Mouse (Mus musculus) right cerebral cortex, postnatal 10 days (tissue): ENCODE results near the gene Ssbp3.

Source experiments
- DNase-seq, 2 experiments: peaks; one replicate each; pipeline ENCODE4 v3.0.0; 2021; ENCODE audit warnings: low spot score in 2 of 2

Ssbp3 gene

DNA sequence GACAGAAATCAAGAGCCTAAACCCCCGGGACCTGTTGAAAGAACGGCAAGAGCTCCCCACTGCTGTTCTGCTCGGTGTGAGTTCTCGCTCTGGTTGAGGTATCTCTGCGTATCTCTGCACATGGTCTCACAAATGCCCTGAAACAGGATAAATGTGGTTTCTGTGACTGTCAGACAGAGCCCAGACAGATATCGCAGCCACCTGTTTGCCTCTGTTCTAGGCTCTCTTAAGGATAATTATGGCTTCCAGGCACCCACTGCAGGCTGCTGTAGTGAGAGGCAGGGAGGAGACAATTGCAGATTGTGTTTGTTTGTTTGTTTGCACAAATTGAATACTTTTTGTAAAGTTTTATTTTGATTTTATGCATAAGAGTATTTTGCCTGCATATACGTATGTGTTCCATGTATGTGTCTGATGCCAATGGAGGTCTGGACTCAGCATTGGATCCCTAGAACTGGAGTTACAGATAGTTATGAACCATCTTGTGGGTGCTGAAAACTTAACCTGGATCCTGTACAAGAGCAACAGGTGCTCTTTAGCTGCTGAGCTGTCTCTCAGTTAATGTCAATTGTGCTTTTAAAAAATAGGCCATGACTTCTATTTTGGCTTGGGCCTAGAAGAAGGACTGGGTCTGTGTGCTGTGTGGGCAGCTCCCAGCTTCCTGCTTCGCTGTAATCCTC lies 101.0 kb downstream of the Ssbp3 start:
- no peak for DNase-seq

DNA sequence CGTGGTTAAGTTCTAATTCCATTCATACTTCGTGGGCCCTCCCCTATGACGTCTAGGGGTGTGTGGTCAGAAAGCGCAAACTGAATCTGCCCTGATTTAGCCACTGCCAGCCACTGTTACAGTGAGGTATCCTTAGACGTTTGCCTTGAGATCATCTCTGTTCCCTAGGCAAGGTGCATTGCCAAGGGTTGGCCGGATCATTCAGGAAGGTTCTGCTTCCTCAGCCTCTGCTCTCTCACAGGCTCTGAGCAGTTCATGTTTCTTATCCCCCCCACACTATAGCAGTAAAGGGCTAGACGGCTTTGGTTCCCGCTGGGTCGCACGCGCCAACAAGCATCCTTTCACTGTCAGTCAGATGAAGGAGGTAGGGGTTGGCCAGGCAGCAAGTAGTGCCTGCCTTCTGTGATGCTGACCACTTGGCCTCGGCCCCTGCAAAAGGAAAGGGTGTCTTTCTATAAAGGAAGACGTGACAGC lies 101.5 kb downstream of the Ssbp3 start:
- DNase-seq = no peak

DNA sequence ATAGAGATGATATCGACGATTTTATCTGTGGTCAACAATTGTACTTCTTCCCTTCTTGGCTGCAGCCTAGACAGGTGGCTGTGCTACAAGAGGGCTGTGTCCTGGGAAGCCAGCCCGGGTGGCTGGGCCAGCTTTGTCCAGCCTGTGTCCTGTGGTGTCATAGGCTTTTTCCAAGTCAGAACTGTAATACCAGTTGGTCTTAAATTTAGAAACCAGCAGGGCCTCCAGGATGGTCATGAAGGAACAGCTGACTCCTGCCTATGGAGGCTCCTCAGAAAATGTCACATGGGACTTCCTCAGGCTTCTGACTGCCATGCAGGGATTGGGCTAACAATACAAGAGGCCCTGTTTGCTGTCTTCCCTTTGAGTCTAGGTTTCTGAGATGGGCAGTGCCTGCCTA lies 102.1 kb downstream of the Ssbp3 start:
- no peak for DNase-seq

DNA sequence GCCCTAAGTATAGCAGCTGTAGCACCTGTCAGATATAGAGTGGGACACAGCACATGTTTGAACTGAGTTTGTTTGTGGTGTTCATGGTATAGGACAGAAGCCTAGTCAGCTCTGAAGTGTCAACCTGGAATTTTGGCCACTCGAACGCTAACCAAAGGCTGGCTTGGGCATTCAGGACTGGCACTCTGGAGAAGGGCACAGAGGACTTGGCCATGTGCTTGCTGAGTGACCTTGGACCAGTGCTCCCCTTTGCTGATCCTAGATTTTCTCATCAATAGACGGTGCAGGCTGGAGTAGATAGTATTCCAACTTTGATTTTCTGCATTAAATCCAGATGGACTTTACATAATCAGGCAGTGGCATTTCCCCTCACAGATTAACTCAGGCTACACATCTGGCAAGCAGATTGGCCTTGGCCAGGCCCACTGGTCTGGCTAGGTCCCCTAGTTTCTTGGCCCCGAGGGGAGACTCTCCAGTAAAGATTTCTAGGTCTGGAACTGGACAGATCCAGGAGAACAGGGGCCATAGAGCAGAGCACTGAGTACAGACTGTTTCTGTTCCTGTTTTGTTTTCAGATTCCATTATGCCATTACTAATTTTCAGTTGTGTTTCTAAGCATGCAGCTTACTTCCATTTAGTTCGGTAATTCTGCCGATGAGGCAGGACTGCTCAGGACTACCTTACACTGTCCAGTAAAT lies 102.8 kb downstream of the Ssbp3 start:
- DNase-seq = no peak

DNA sequence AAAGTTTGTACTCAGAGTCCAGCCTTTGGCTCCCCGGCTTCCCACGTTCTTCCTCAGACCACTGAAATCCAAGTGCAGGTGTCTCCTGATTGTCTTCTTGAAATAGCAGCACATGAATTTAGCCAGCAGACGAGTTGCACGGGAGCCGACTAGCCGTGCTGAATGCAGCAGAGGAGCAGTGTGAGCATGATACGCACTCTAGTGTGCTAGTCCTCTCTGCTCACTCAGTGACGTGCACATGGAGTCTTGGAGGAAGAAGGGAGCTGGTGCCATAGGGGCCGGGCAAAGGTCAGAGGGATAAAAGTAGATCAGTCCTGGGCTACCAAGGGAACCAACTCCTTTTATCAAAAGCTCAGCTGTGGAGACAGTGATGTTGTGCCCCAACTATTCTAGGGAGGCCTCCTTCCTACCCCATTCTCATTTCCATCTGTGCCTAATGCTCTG lies 103.3 kb downstream of the Ssbp3 start:
- no peak for DNase-seq

DNA sequence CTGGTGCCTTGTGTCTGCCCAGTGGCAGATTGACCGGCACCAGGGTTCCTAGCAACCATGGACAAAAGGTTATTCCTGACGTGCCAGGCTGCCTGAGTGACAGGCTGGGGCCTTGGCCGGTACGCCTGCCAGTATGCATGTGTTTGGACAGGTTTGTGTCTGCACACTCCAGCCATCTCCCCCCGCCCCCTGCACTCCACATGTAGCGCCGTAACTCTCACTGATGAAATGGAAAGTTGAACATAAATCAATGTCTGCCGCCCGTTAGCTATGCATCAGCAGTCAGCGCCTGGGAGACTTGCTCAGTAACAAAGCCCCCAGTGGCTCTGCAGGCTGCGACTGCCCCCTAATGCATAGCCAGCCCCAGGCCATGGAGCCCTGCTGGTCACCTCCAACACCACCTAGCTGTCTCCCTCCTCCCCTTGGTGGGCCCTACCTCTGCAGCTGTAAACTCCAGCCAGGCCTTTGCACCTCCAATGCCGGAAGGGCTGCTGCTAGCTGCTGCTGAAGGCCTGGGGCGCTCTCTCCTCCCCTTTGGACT lies 105.5 kb downstream of the Ssbp3 start:
- no peak for DNase-seq

DNA sequence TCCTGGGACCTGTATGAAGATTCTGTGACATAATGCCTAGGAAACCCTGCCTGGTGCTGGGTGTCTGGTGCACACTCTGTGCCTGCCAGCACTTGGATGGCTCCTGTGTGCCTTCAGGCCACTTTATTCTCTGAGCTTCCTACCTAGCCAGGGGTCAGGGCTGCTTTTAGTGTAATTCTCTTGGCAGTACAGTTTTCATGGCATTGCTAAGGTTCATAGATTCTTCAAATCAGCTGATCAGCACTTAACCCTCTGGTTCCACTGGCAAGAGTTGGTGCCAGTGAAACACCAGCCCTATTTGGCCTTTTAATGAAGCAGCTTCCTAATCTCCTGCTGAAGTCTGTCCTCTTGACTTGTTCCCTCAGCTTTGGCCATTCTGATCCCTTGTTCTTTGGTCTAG lies 106.8 kb downstream of the Ssbp3 start:
- no peak for DNase-seq

DNA sequence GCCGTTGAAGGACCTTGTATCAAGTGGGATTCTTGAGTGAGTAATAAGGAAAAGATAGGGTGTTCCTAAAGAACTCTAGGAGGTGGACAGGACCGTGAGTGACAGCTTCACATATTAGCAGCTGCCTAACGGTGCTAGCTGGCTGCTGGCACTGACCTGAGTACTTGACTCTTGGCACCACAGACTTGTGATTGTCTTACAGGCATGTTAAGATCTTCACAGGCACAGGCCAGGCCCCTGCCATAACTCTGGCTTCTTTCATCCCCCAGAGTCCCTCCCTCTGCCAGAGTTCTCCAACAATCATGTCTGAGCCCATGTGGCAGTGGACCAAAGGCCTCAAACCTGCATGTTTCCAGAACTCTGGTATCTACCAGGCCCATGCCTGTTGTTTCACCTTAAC lies 108.0 kb downstream of the Ssbp3 start:
- no peak for DNase-seq

DNA sequence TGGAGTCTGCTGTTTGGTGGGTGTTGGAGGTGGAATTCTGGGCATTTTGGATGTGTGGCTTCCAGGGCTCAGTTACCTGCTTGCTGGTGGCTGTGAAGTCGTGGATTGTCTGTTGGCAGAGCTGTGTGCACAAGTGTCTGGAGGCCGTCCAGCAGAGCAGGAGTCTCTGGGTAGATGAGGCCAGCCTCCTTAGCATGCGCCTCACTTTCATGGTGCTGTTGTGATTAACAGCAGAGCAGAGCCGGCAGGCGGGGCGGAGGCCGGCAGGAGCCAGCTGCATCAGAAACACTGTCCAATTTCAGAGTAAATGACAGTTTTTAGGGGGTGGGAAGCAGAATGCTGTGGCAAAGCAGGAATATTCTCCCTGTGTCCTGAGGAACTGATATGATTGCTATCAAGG lies 108.5 kb downstream of the Ssbp3 start:
- peak; percentile 58 to 67 for DNase-seq

DNA sequence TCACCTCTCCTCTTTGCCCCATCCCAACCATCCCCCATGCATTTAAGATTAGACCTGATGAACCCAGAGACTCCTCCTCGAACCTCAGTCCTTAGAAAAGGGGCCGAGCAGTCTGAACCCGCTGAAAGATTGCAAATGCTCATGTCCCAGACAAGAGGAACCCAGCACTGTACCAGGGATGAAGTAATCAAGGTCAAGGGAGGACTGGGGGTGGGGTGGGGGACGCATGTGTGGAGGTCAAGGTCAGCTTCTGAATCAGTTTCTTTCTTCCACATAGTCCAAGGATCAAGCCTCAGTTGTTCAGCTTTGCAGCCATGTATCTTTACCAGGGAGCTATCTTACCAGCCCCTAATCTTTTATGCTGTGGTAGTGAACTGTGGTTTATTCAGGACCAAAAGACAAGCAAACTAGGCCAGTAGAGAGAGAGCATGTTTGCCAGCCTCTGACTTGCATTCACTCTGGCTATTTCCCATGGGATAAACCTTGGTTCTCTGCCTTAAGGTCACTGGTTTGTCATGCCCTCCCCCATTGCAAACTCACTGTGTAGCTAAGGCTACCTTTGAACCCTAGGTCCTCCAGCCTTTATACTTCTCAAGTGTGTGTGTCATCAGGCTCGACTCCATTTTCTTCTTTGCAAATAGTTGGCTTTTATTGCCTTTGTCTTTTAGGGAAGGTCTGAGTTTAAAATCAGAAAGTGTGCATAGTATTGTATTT lies 109.9 kb downstream of the Ssbp3 start:
- no peak for DNase-seq

DNA sequence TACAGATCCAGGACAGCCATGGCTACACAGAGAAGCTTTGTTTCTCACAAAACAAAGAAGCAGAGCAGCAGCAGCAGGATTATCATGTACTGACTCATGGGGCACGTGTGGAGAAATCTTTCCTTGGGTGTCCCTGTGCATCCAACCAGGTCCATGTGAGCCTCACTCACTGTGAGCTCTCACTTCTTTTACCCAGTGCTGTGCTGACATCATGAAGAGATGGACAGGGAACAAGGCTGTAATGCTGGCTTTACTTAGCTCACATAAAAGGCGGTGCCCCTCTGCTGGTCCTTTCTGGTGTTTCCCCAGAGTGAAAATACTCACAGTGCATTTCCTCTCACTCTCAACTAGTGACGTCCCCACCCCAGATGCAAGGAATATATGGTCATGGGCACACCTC lies 111.0 kb downstream of the Ssbp3 start:
- DNase-seq = no peak

DNA sequence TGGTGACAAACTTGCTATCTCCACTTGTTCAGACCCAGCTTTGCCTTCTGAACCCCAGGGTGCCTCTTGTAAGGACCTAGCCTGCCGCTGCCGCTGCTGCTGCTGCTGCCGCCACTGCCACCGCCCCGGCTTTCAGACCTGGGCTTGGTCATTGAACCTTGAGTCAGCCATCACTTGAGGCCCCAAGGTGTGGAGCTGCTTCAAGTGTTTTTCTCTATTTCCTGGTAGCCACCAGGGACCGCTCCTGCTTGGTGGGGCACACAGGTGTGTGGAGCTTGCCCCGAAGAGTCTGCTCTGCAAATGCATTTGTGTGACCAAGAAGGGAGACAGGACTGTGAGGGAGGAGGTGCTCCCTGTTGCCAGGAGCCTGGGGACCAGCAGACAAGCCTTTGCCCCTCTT lies 114.4 kb downstream of the Ssbp3 start:
- DNase-seq = no peak

DNA sequence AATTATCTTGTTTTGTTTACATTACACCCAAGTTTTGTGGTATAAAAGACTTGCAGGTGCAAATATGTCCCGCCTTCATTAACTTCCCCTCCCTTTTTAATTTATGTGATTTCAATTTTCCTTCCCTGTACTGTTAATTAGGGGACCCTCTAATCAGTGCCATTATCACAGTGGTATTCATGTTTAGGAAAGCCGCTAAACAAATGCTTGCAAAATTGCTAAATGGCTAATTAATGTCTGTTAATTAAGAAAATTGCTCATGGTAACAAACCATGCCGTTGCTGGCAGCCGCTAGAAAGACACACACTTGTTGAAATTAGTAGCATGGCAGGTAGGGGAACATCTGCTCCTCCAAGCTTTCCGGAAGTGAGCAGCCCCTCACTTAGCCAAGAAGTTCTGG lies 114.9 kb downstream of the Ssbp3 start:
- no peak for DNase-seq

DNA sequence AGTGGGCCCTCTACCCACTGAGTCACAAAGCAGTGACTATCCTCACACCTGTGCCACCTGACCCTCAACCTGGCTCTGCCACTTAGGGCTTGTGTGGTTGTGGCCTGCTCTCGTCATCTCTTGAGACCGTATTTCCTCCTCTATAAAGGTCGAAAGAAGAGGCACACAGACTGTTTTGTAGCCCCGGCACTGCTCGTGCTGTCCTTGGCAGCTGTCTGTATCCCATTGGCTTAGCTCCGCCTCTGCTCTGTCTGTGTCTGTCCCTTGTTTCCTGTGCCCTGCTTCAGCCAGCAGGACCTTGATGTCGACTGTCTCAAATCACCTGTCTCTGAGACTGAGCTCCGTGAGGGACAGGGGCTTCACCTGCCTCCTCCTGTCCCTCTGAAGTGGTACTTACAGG lies 116.0 kb downstream of the Ssbp3 start:
- no peak for DNase-seq

DNA sequence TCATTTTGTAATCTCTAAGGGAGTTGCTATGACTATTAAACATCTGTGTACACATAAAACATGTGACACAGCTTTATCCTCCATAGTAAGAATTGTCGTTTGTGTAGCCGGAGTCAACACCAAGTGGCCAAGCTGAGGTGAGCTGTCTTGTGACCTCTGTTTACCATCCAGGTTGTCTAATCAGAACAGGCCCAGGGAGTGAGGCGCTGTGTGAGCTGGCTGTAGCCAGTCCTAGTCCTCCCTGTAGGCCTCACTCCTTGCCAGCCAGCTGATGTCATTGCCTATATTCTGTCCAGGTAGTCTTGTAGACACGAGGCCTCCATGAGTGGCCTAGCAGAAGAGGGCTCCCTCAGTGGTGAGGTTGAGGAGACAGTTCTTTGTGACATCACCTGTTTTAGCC lies 125.2 kb downstream of the Ssbp3 start:
- DNase-seq = no peak

DNA sequence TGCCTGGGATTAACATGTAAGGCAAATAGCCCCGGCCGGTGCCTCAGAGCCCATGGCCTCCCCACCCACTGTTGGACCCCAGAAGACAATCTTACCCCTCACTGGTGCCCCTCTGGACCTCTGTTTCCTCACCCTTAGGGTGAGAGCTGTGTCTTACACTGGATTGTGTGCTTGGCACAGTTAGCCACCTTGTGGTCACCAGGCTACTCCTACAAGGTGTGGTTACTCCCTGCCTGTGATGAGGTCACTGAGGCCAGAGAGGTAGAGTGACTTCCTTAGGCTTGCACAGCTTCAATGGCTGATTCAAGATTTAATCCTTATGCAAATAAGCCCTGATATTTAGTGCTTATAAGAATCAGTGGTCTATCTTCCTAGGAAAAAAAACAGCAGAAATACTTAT lies 126.5 kb downstream of the Ssbp3 start:
- no peak for DNase-seq

DNA sequence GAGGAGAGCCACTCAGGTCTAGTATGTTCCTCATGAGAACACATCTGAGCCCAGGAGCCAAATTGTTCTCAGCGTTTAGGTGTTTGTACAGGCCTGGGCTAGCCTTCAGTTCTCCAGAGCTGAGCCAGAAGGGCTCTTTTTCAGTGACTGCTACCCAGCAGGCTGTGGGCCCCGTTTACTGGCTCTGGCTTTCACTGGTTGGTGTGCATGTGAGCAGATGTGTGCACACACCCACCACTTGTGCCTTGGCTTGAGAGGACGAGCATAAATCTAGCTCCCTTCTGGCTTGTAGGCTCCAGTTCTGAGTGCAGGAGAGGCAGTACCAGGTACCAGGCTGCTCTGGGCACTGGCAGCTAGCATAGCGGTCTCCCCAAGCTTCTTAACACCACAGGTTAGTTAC lies 127.8 kb downstream of the Ssbp3 start:
- no peak for DNase-seq

DNA sequence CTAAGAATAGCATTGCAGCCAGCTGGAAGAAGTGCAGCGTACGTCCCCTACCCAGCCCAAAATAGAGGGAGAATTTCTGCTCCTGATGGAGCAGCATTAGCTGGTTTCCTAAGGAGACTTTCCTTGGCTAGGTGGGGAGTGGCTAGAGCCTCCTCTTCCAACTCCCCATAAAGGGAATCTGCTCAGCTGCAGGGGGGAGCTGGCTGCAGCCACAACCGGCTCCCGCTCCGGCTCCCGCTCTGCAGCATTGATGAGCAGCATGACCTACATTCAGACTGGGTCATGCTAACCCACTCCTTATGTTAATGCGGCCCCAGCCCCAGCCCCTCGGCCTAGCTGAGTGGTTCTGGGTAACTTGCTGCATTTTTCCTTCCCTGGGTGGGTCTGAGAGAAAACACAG lies 128.8 kb downstream of the Ssbp3 start:
- DNase-seq = peak; percentile 42 to 51

DNA sequence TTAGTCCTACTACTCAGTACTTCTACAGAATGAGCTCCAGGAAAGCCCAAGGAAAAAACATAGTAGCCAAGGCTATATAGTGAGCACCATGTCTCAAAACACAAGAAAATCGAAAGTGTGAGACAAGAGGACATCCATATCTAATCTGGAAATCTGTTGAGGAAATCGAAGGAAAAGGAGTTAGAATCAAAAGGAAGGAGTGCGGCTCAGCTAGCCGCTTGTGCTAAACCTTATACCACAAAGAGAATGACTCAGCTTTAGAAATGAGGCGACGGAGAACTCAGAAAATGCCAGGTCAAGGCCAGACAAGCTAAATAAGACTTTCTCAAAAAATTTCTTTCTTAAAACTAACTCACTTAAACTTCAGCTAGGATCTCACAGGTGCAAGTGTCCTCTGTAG lies 131.8 kb downstream of the Ssbp3 start:
- no peak for DNase-seq

DNA sequence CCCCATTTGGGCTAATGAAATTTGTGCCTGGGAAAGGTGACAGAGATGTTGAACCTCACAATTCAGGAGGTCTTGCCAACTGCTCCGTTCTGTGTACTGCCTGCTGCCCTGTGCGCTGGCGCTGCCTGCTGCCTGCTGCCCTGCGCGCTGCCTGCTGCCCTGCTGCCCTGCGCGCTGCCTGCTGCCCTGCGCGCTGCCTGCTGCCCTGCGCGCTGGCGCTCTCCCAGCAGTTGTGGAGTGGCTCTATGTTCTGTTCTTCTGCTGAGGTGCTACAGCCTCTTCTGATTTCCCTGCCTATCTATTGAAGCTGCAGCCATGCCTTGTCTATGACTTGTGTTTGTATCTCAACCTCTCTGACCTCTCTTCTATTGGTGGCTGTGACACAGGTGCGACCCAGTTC lies 134.7 kb downstream of the Ssbp3 start:
- no peak for DNase-seq

DNA sequence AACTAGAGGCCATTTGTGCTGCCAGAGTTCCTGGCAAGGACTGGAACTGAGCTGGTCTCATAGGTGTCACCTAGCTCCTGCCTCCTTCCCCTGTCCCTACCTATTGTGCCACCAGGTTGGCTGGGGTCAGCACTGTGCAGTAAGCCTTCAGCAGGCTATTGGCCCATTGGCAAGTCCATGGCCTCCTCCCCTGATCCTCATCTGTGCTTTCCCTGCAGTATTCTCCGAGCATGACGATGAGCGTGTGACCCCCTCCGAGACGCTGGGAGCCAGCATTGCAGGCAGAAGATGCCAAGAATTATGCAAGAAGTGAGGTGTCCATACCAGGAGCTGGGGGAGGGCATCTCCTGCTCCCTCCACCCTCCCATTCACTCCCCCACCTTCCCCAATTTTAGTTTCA lies 137.3 kb downstream of the Ssbp3 start:
- DNase-seq = no peak

DNA sequence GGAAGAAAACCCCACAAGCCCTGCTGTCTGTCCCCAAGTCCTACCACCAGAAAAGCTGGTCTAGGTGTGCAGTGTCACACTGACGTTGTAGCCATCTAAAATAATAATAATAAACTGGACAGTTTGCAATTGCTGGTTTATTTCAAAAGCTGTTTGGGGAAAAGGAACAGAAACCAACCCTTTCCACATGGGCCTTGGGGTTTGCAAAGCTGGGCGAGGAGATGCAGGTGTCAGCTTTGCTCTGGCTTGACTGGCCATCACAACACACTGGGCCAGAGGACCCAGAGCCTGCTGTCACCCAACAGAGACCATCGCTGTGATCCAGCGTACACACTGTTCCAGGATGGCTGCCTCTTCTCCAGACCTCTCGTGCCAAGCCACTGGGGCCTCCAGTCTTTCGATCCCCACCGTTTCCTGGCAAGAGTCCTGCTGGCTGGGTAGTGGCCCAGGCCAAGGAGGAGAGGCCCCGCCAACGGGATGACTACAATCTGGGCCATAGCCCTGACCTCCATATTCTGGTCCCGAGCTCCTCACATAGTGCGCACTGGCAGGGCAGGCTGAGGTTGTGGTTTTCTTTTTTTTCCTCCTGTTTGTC lies 138.2 kb downstream of the Ssbp3 start:
- peak; percentile 73 to 78 for DNase-seq
